Mouse (Mus musculus) ovary, postnatal 10 days (tissue): ENCODE measurements around the gene Gm3629.
A peak's percentile ranks its signal among the peaks of the same experiment; 100 is the strongest.
"Not testable (repeated sequence)": the region's sequence is repeated elsewhere in the genome, so short reads cannot be mapped to it uniquely, and the experiment has no call there.

Experiments
- DNase-seq: peaks from one replicate; pipeline ENCODE4 v3.0.0; 2022; ENCODE audit warnings: low spot score

The Gm3629 gene

GRCm38 (mm10) chr14:6590513-6590912 lies at the start of gene Gm3629:
Gm3629 (minus strand) TSS chr14:6590613.
- DNase-seq: not testable (repeated sequence)

GRCm38 (mm10) chr14:6622318-6622717 lies 31.9 kb upstream of the Gm3629 start, which contains the start of gene Gm3460:
Gm3460 (minus strand) TSS chr14:6622418.
- not testable (repeated sequence) for DNase-seq

GRCm38 (mm10) chr14:6606436-6606835 lies 16.0 kb upstream of the Gm3629 start:
- peak; percentile 0 for DNase-seq

GRCm38 (mm10) chr14:6605004-6605403 lies 14.6 kb upstream of the Gm3629 start:
- not testable (repeated sequence) for DNase-seq

- not testable (repeated sequence) for DNase-seq
Observed at GRCm38 (mm10) chr14:6604551-6604950, 14.1 kb upstream of the Gm3629 start.

GRCm38 (mm10) chr14:6537190-6537589 lies 53.2 kb downstream of the Gm3629 start, which contains the start of gene Gm8356:
Gm8356 (minus strand) TSS chr14:6537290.
- not testable (repeated sequence) for DNase-seq
